Mouse (Mus musculus): ENCODE data around the gene Herc4.

DNA sequence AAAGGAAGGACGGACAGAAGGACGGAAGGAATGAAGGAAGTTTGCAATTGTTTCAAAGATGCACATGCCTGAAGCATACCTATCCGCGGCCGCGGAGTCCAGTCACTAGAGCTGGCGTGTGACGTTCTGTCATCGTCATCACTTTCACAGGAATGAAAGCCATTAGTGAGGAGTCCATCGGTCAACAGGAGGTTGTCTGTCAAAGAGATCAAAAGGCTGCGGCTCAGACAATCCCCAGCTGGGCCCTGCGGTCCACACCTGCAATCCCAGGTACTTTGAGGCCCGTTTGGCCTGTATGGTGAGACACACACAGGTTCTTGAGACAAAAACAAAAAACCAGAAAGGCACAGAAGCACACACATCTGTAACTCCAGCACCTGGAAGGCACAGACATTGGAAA, 93.3 kb downstream of the Herc4 start:
- no peak for TF ChIP-seq CTCF (IDR thresholded peaks at IDR 0.05; ENCODE audit: control insufficient read depth, insufficient read depth, insufficient replicate concordance, low read depth, low read length)
- no peak for TF ChIP-seq POLR2A (IDR thresholded peaks at IDR 0.05; ENCODE audit: control insufficient read depth, low read depth, low read length)
